Comparison of ENCODE assay signal across 13 mouse cellular contexts in genomic region chr8:104595773-104596536, GRCm38 (mm10). TPM values are rescaled to one million over a fixed set of nuclear protein-coding genes. Genes with fewer than 3 reads are reported as not detected.
DNase-seq lines count a peak whose midpoint lies in the region; ATAC-seq lines count a peak whose summit lies in the region.
"Had no signal": no experiment of that assay in that cellular context is flagged by ENCODE, and none has a peak within 500 bp of the region (broad histone marks: within the 10 kb centered on the region; RNA-seq: fewer than 3 reads in every experiment).

No protein-coding gene starts in this region.

- DNase-seq in adrenal gland, postnatal 14 days = peak; percentile 49
- DNase-seq in adrenal gland, adult 2 months = no peak
- DNase-seq in A20 (ENCODE audit: low read depth, low spot score) = peak; percentile 69
- peak; percentile 54 to 67 for DNase-seq in kidney, postnatal 36 days
- DNase-seq in left cerebral cortex, postnatal 4 days = no peak
- DNase-seq in ovary, adult 18-20 months (ENCODE audit: low spot score) = no peak
- no peak for DNase-seq in natural killer cell, adult 2 months (ENCODE audit: low spot score in 2 of 2)
- DNase-seq: cerebellum, adult 2 months; gastrocnemius, postnatal 36 days; thymus, adult 2 months had no signal

- ATAC-seq in common myeloid progenitor, adult 5-6 weeks (replicated peaks; ENCODE audit: low read depth, poor library complexity, severe bottlenecking) = peak; percentile 73
- ATAC-seq: forebrain, embryonic 13.5 days had no signal

- intact Hi-C loops in left cerebral cortex, postnatal 4 days (cut with DNase I) = no loop called here

RNA-seq across cellular contexts. Expression of gene Pdp2, which starts 4.7 kb away (rescaled TPM):
- total RNA-seq in adrenal gland, postnatal 14 days (2021) = 37.2 and 38.0 TPM in 2 replicates
- 10 to 100 TPM; 30.7 to 37.3 TPM for total RNA-seq in adrenal gland, adult 2 months (2021)
- polyA plus RNA-seq in adrenal gland, adult 2 months (2012; rRNA removed) = 6.5 and 7.6 TPM in 2 replicates
- total RNA-seq in common myeloid progenitor, adult 5-6 weeks (2017) = 9.8 and 12.4 TPM in 2 replicates
- total RNA-seq in left cerebral cortex, postnatal 4 days (2021) = 10 to 100 TPM; 13.0 to 13.6 TPM

RNA-seq across cellular contexts. Expression of gene Cdh16, which starts 28.2 kb away (rescaled TPM):
- total RNA-seq in adrenal gland, postnatal 14 days (2021) = not detected in 2 replicates
- total RNA-seq in adrenal gland, adult 2 months (2021) = not detected
- not detected in 2 replicates for polyA plus RNA-seq in adrenal gland, adult 2 months (2012; rRNA removed)
- not detected in 2 replicates for total RNA-seq in common myeloid progenitor, adult 5-6 weeks (2017)
- not detected for total RNA-seq in left cerebral cortex, postnatal 4 days (2021)
- total RNA-seq: gastrocnemius, postnatal 36 days; layer of hippocampus, postnatal 25 days had no signal
- polyA plus RNA-seq: cerebellum, adult 2 months; forebrain, embryonic 13.5 days had no signal

RNA-seq across cellular contexts. Expression of gene Rrad, which starts 35.2 kb away (rescaled TPM):
- 2.4 and 5.1 TPM in 2 replicates for total RNA-seq in adrenal gland, postnatal 14 days (2021)
- 10 to 100 TPM in 1 of 2 experiments, 1 to 10 TPM in 1; 3.3 to 14.4 TPM for total RNA-seq in adrenal gland, adult 2 months (2021)
- polyA plus RNA-seq in adrenal gland, adult 2 months (2012; rRNA removed) = 4.1 and 7.4 TPM in 2 replicates
- 3.1 and 4.8 TPM in 2 replicates for total RNA-seq in common myeloid progenitor, adult 5-6 weeks (2017)
- total RNA-seq in left cerebral cortex, postnatal 4 days (2021) = 1 to 10 TPM; 3.2 to 3.3 TPM

RNA-seq across cellular contexts. Expression of gene Ciao2b, which starts 45.8 kb away (rescaled TPM):
- 39.3 and 47.6 TPM in 2 replicates for total RNA-seq in adrenal gland, postnatal 14 days (2021)
- 10 to 100 TPM; 44.9 to 47.9 TPM for total RNA-seq in adrenal gland, adult 2 months (2021)
- polyA plus RNA-seq in adrenal gland, adult 2 months (2012; rRNA removed) = 24.2 and 26.0 TPM in 2 replicates
- total RNA-seq in common myeloid progenitor, adult 5-6 weeks (2017) = 25.8 and 28.0 TPM in 2 replicates
- total RNA-seq in left cerebral cortex, postnatal 4 days (2021) = 10 to 100 TPM; 34.7 to 39.2 TPM

Comparison
In these comparisons a context has a peak if more than half of its experiments do, and no peak if none do; other contexts are left out.
1. DNase-seq: peak in adrenal gland, postnatal 14 days (single experiment), A20 (single experiment) and kidney, postnatal 36 days (2 of 2); none in adrenal gland, adult 2 months (single experiment), left cerebral cortex, postnatal 4 days (single experiment), ovary, adult 18-20 months (single experiment) and natural killer cell, adult 2 months (0 of 2).